Mouse (Mus musculus) limb, embryonic 15.5 days (tissue): ENCODE results near the gene 0610012G03Rik. TPM values are rescaled to one million over a fixed set of nuclear protein-coding genes. Genes with fewer than 3 reads are reported as not detected.
"Not testable (repeated sequence)": the region's sequence is repeated elsewhere in the genome, so short reads cannot be mapped to it uniquely, and the experiment has no call there.

ENCODE experiments used
- ATAC-seq: fragments of 200-750 bp; cut with Nextera tagmentation; 2 replicates; pipeline ENCODE4 v1.8.0; 2017; ENCODE audit warnings: low read depth, moderate TSS enrichment; ENCODE audit not compliant: insufficient number of reproducible peaks, low FRiP score, low TSS enrichment
- H3K27ac ChIP-seq: fragments of 300-500 bp; sonication (generic); 2 replicates; pipeline ENCODE4 v1.5.1; 2015; ENCODE audit warnings: moderate library complexity, mild to moderate bottlenecking, inconsistent platforms
- H3K27me3 ChIP-seq: fragments of 300-500 bp; sonication (generic); 2 replicates; pipeline ENCODE4 v1.6.1; 2015; ENCODE audit warnings: inconsistent platforms
- H3K36me3 ChIP-seq: fragments of 300-500 bp; sonication (generic); 2 replicates; pipeline ENCODE4 v1.6.1; 2015; ENCODE audit warnings: inconsistent platforms
- H3K4me1 ChIP-seq: fragments of 300-500 bp; sonication (generic); 2 replicates; pipeline ENCODE4 v1.6.1; 2015; ENCODE audit warnings: inconsistent platforms
- H3K4me2 ChIP-seq: fragments of 300-500 bp; sonication (generic); 2 replicates; pipeline ENCODE4 v1.6.1; 2015; ENCODE audit warnings: mild to moderate bottlenecking, inconsistent platforms
- H3K4me3 ChIP-seq: fragments of 300-500 bp; sonication (generic); 2 replicates; pipeline ENCODE4 v1.5.1; 2015; ENCODE audit warnings: mild to moderate bottlenecking, inconsistent platforms
- H3K9ac ChIP-seq: fragments of 300-500 bp; sonication (generic); 2 replicates; pipeline ENCODE4 v1.6.1; 2015; ENCODE audit warnings: inconsistent platforms
- H3K9me3 ChIP-seq: fragments of 300-500 bp; sonication (generic); 2 replicates; pipeline ENCODE4 v1.6.1; 2016; ENCODE audit warnings: inconsistent platforms
- WGBS: fragments of 180-500 bp; shearing (Covaris S2); methylation state at CpG from one replicate; pipeline ENCODE4 v1.1.7; 2015; 5-methylcytosine and 5-hydroxymethylcytosine counted together
- polyA plus RNA-seq: library from polyadenylated mRNA; unstranded; fragments of >200 nt; fragmentation: Nextera tagmentation; extraction: Ambion mirVana; gene quantifications from 2 replicates; pipeline ENCODE4 v1.2.1, GENCODE M21; 2015

The 0610012G03Rik gene
- polyA plus RNA-seq: 84.4 and 86.4 TPM in 2 replicates

DNA sequence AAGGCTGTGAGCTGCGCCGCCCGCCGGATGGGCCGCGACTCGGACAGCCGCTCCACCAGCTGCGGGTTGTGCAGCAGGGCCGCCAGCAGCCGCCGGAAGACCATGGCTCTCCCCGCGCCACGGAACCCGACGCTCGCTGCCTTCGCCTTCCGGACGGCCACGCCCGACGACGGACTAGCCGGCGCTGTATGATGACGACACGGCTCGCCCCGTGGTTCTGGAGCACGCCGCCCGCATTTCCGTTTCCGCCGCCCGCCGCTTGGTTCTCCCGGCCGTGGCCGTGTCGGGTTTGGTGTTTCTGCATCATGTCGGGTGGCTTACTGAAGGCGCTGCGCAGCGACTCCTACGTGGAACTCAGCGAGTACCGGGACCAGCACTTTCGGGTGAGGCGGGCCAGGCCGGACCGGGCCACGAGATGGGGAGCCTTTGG lies at the start of gene 0610012G03Rik, which contains the start of gene Ncbp2:
TSS of gene 0610012G03Rik (minus strand) at position 150 of the 430 bp plus-strand sequence.
TSS of gene Ncbp2 (plus strand) at position 169 of the 430 bp plus-strand sequence.
- Histone ChIP-seq H3K36me3 (peaks cover 26% of the 10 kb centered on the region; the same call in 1 of the 2 replicates), H3K4me2 (peak within 1 kb of the TSS; percentile 77), H3K9me3 (no peaks in the 10 kb centered on the region), H3K4me3 (peak within 1 kb of the TSS; percentile 97), H3K27ac (peak within 1 kb of the TSS; percentile 94), H3K27me3 (no peaks in the 10 kb centered on the region), H3K4me1 (peaks cover 40% of the 10 kb centered on the region), H3K9ac (peak within 1 kb of the TSS; percentile 89)
- peak; percentile 87 for ATAC-seq
- WGBS: under 1% methylated on average over 55 of the region's 55 CpGs

- Histone ChIP-seq H3K4me3 (no peak overlapping the region), H3K9ac (no peak overlapping the region), H3K36me3 (peaks cover 27% of the 10 kb centered on the region), H3K4me1 (peaks cover 3% of the 10 kb centered on the region; the same call in 1 of the 2 replicates), H3K9me3 (no peaks in the 10 kb centered on the region), H3K27ac (no peak overlapping the region), H3K27me3 (no peaks in the 10 kb centered on the region), H3K4me2 (no peak overlapping the region)
- 86% methylated on average over 5 of the region's 5 CpGs for WGBS
- no peak for ATAC-seq
Measured at GRCm38 (mm10) chr16:31996371-31996770, 48.1 kb upstream of the 0610012G03Rik start.

DNA sequence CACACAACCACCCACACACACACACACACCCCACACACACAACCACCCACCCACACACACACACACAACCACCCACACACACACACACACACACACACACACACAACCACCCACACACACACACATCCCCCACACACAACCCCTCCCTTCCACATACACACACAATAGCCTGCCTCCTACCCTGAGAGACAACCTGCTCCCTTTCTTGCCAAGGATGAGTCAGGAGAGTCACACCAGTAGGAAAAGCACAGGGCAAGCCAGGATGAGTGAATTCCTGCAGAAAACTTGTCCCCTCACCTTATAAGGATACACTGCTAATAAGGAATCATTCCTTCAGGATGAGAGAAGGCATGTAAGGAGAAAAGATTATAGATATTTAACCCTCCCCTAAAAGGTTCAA lies 45.7 kb upstream of the 0610012G03Rik start:
- Histone ChIP-seq H3K9me3 (no peaks in the 10 kb centered on the region), H3K4me1 (no peaks in the 10 kb centered on the region), H3K4me3 (no peak overlapping the region), H3K4me2 (no peak overlapping the region), H3K9ac (no peak overlapping the region), H3K27ac (no peak overlapping the region), H3K36me3 (peaks cover 39% of the 10 kb centered on the region), H3K27me3 (no peaks in the 10 kb centered on the region)
- no peak for ATAC-seq

DNA sequence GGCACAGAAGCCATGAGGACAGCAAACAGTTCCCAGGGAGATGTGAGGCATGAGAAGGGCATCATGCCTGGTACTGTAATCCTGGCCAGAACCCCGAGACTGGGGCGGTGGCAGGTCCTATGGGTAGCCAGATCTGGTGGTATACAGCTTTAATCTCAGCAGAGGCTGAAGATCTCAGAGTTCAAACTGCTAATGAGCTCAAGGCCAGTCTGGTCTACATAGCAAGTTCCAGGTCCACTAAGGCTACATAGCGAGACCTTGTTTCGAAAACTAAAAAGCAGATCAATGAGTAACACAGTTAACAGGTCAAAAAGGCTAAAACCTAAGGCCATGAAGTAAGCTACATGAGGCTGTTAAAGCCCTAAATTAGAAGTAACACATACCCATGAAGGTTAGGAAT lies 44.9 kb upstream of the 0610012G03Rik start:
- Histone ChIP-seq H3K36me3 (peaks cover 41% of the 10 kb centered on the region), H3K4me2 (no peak overlapping the region), H3K27ac (no peak overlapping the region), H3K9ac (no peak overlapping the region), H3K4me1 (no peaks in the 10 kb centered on the region), H3K4me3 (no peak overlapping the region), H3K9me3 (no peaks in the 10 kb centered on the region), H3K27me3 (no peaks in the 10 kb centered on the region)
- ATAC-seq: no peak
- 94% methylated on average over 4 of the region's 4 CpGs for WGBS

DNA sequence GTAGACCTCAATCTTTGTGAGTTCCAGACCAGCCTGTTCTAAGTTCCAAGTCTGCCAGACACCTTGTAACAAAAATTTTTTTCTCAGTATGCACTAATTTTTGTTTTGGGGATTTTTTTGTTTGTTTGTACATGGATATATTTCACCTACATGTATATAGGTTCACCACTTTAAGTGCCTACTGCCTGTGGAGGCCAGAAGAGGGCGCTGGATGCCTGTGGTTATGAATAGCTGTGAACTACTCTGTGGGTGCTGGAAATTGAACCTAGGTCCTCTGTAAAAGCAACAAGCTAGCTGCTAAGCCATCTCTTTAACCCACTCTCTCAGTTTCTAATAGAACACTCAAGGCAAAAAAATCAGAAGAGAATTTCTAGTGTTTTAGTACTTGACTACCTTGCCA lies 43.7 kb upstream of the 0610012G03Rik start:
- Histone ChIP-seq H3K27ac (no peak overlapping the region), H3K4me2 (no peak overlapping the region), H3K27me3 (no peaks in the 10 kb centered on the region), H3K9me3 (no peaks in the 10 kb centered on the region), H3K9ac (no peak overlapping the region), H3K4me3 (no peak overlapping the region), H3K4me1 (no peaks in the 10 kb centered on the region), H3K36me3 (peaks cover 40% of the 10 kb centered on the region)
- no peak for ATAC-seq
- WGBS: 50% methylated on average over 1 of the region's 1 CpGs

GRCm38 (mm10) chr16:31980946-31981345 lies 32.7 kb upstream of the 0610012G03Rik start:
- WGBS: 81% methylated on average over 5 of the region's 5 CpGs
- no peak for ATAC-seq
- Histone ChIP-seq H3K9ac (no peak overlapping the region), H3K27me3 (no peaks in the 10 kb centered on the region), H3K27ac (no peak overlapping the region), H3K4me3 (no peak overlapping the region), H3K9me3 (no peaks in the 10 kb centered on the region), H3K4me2 (no peak overlapping the region), H3K4me1 (no peaks in the 10 kb centered on the region), H3K36me3 (peaks cover 36% of the 10 kb centered on the region)

GRCm38 (mm10) chr16:31979501-31979900 lies 31.2 kb upstream of the 0610012G03Rik start:
- Histone ChIP-seq H3K9ac (no peak overlapping the region), H3K9me3 (no peaks in the 10 kb centered on the region), H3K27ac (no peak overlapping the region), H3K27me3 (no peaks in the 10 kb centered on the region), H3K4me2 (no peak overlapping the region), H3K36me3 (peaks cover 40% of the 10 kb centered on the region), H3K4me1 (no peaks in the 10 kb centered on the region), H3K4me3 (no peak overlapping the region)
- no peak for ATAC-seq
- WGBS: 82% methylated on average over 3 of the region's 3 CpGs

DNA sequence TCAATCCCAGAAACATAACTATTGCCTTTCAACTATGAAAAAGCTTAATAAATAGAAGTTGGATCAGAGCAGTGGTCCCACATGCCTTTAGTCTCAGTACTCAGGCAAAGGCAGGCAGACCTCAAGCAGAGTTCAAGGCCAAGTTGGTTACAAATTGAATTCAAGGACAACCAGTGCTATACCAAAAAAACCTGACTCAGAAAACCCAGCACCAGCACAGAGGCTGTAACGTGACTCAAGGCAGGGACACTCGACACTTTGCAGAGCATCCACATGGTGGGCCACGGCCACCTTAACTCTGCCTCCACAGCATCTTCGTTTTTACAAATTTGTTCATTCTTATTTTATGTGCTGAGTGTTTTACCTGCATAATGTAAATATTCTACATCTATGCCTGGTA lies 27.0 kb upstream of the 0610012G03Rik start:
- Histone ChIP-seq H3K27ac (no peak overlapping the region), H3K4me2 (no peak overlapping the region), H3K36me3 (peaks cover 59% of the 10 kb centered on the region), H3K9ac (no peak overlapping the region), H3K9me3 (no peaks in the 10 kb centered on the region), H3K4me1 (no peaks in the 10 kb centered on the region), H3K27me3 (no peaks in the 10 kb centered on the region), H3K4me3 (no peak overlapping the region)
- no peak for ATAC-seq
- whole genome bisulfite sequencing: 87% methylated on average over 4 of the region's 4 CpGs

DNA sequence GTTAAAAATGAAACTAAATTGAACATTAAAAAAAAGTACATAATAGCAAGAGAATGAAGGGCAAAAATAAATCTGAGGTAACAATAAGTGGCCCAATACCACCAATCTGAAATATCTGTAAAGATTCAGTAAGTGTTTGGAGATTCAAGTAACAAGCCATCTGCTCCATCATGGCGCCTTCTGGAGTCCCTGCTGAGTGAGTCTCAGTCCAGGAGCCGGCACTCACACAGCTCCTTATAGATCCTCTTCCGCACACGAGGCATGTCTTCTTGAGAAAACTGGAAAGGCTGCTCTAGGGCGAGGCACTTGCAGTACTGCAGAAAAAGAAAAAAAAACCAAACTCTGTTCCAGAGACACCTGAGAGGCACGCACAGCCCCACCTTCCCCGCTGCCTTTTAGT lies 14.9 kb upstream of the 0610012G03Rik start:
- no peak for ATAC-seq
- no peaks in the 10 kb centered on the region for H3K4me1 ChIP-seq
- H3K4me3 ChIP-seq: no peak overlapping the region
- H3K9ac ChIP-seq: no peak overlapping the region
- no peaks in the 10 kb centered on the region for H3K9me3 ChIP-seq
- H3K27ac ChIP-seq: no peak overlapping the region
- H3K36me3 ChIP-seq: peaks cover 77% of the 10 kb centered on the region
- 66% methylated on average over 7 of the region's 7 CpGs for WGBS
- H3K27me3 ChIP-seq: no peaks in the 10 kb centered on the region
- H3K4me2 ChIP-seq: no peak overlapping the region

DNA sequence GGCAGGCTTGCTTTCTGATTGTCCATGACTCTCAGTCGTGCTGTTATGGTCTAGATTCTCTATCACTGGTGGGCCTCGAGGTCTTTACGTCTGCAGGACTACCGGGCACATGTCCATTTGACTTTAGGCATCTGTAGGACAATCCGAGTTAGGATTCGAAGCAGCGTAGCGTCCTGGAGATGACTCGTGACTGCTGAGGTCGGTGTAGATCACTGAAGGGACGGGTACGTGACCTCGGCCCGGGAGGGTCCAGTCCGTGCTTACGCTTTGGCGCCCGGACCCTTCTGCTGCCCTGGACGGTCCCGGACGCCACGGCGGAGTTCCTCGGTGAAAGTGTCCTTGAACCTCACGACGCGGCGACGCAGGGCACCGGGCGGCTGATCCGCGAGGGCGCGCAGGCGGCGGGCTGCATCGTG lies 385 bp downstream of the 0610012G03Rik start:
- no peaks in the 10 kb centered on the region for H3K27me3 ChIP-seq
- peak overlapping the region; percentile 89 for H3K9ac ChIP-seq
- peaks cover 26% of the 10 kb centered on the region; the same call in 1 of the 2 replicates for H3K36me3 ChIP-seq
- peak overlapping the region; percentile 77 for H3K4me2 ChIP-seq
- H3K4me1 ChIP-seq: peaks cover 40% of the 10 kb centered on the region
- H3K27ac ChIP-seq: peak overlapping the region; percentile 94
- WGBS: under 1% methylated on average over 38 of the region's 38 CpGs
- H3K4me3 ChIP-seq: peak overlapping the region; percentile 97
- ATAC-seq: peak; percentile 38
- H3K9me3 ChIP-seq: no peaks in the 10 kb centered on the region

- no peaks in the 10 kb centered on the region for H3K9me3 ChIP-seq
- no peaks in the 10 kb centered on the region for H3K27me3 ChIP-seq
- H3K4me3 ChIP-seq: peak overlapping the region; percentile 97
- H3K4me1 ChIP-seq: peaks cover 40% of the 10 kb centered on the region
- H3K4me2 ChIP-seq: peak overlapping the region; percentile 77
- H3K9ac ChIP-seq: peak overlapping the region; percentile 89
- no peak overlapping the region for H3K27ac ChIP-seq
- 25% methylated on average over 8 of the region's 8 CpGs for WGBS
- peaks cover 23% of the 10 kb centered on the region; the same call in 1 of the 2 replicates for H3K36me3 ChIP-seq
- ATAC-seq: no peak
Measured at GRCm38 (mm10) chr16:31947333-31947732, 961 bp downstream of the 0610012G03Rik start.

- not testable (repeated sequence) for H3K4me2 ChIP-seq
Measured at GRCm38 (mm10) chr16:31945986-31946385, 2.3 kb downstream of the 0610012G03Rik start.

DNA sequence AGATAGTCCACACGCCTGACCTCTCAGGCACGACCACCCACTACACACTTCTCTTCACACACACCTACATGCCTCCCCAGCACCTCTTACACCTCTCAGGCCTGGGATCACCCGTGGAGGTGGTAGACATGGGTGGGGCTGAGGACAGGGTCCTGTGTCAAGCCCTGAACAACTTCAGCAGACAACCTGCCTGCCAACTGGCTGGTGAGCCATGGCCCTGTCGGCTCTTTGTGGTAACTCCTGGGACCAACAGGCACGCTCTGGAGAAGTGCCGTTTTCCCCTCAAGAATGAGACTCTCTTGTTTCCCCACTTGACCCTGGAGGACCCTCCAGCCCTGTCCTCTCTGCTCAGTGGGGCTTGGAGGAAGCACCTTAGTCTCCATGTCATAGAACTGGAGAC lies 2.9 kb downstream of the 0610012G03Rik start:
- Histone ChIP-seq H3K4me1 (peaks cover 40% of the 10 kb centered on the region), H3K9ac (no peak overlapping the region), H3K9me3 (no peaks in the 10 kb centered on the region), H3K4me2 (no peak overlapping the region), H3K27me3 (no peaks in the 10 kb centered on the region), H3K27ac (no peak overlapping the region), H3K36me3 (peaks cover 4% of the 10 kb centered on the region; the same call in 1 of the 2 replicates), H3K4me3 (no peak overlapping the region)
- WGBS: 92% methylated on average over 6 of the region's 6 CpGs
- ATAC-seq: no peak

More at GRCm38 (mm10) chr16:31945986-31946385, 2.3 kb downstream of the 0610012G03Rik start:
- H3K27me3 ChIP-seq, H3K4me3 ChIP-seq, ATAC-seq, H3K9ac ChIP-seq, H3K27ac ChIP-seq, H3K9me3 ChIP-seq: not testable (repeated sequence)
- 89% methylated on average over 6 of the region's 6 CpGs for WGBS
- peaks cover 10% of the 10 kb centered on the region; the same call in 1 of the 2 replicates for H3K36me3 ChIP-seq
- H3K4me1 ChIP-seq: peaks cover 40% of the 10 kb centered on the region
